Mouse (Mus musculus) embryonic facial prominence, embryonic 15.5 days (tissue): ENCODE data around the gene Serpina3m. TPM values are rescaled to one million over a fixed set of nuclear protein-coding genes. Genes with fewer than 3 reads are reported as not detected.
A peak's percentile ranks its signal among the peaks of the same experiment; 100 is the strongest.
"Not testable (repeated sequence)": the region's sequence is repeated elsewhere in the genome, so short reads cannot be mapped to it uniquely, and the experiment has no call there.

Experiments used
- ATAC-seq: fragments of 200-750 bp; cut with Nextera tagmentation; 2 replicates; pipeline ENCODE4 v1.8.0; 2017; ENCODE audit warnings: low read depth, moderate TSS enrichment; ENCODE audit not compliant: insufficient number of reproducible peaks, low FRiP score, low TSS enrichment
- H3K27ac ChIP-seq: fragments of 300-500 bp; sonication (generic); replicated peaks from 2 replicates; pipeline ENCODE4 v1.5.1; 2015; ENCODE audit warnings: mild to moderate bottlenecking, inconsistent platforms
- H3K27me3 ChIP-seq: fragments of 300-500 bp; sonication (generic); 2 replicates; pipeline ENCODE4 v1.6.1; 2015; ENCODE audit warnings: inconsistent platforms
- H3K36me3 ChIP-seq: fragments of 300-500 bp; sonication (generic); 2 replicates; pipeline ENCODE4 v1.6.1; 2015; ENCODE audit warnings: mild to moderate bottlenecking, inconsistent platforms
- H3K4me1 ChIP-seq: fragments of 300-500 bp; sonication (generic); 2 replicates; pipeline ENCODE4 v1.6.1; 2015; ENCODE audit warnings: inconsistent platforms
- H3K4me2 ChIP-seq: fragments of 300-500 bp; sonication (generic); replicated peaks from 2 replicates; pipeline ENCODE4 v1.6.1; 2015; ENCODE audit warnings: mild to moderate bottlenecking, inconsistent platforms
- H3K4me3 ChIP-seq: fragments of 300-500 bp; sonication (generic); replicated peaks from 2 replicates; pipeline ENCODE4 v1.5.1; 2015; ENCODE audit warnings: mild to moderate bottlenecking, inconsistent platforms
- H3K9ac ChIP-seq: fragments of 300-500 bp; sonication (generic); 2 replicates; pipeline ENCODE4 v1.6.1; 2015; ENCODE audit warnings: inconsistent platforms
- H3K9me3 ChIP-seq: fragments of 300-500 bp; sonication (generic); replicated peaks from 2 replicates; pipeline ENCODE4 v1.6.1; 2016; ENCODE audit warnings: inconsistent platforms
- WGBS: fragments of 180-500 bp; shearing (Covaris S2); methylation state at CpG from one replicate; pipeline ENCODE4 v1.1.7; 2015; 5-methylcytosine and 5-hydroxymethylcytosine counted together
- polyA plus RNA-seq: library from polyadenylated mRNA; unstranded; fragments of >200 nt; fragmentation: Nextera tagmentation; extraction: Ambion mirVana; gene quantifications from 2 replicates; pipeline ENCODE4 v1.2.1, GENCODE M21; 2015

The Serpina3m gene
- polyA plus RNA-seq, 1 experiment from 2014 or later: not detected

GRCm38 (mm10) chr12:104388477-104388876 is 50.2 kb downstream of the Serpina3m start:
- no peak overlapping the region for H3K9ac ChIP-seq
- no peaks in the 10 kb centered on the region for H3K27me3 ChIP-seq
- H3K27ac ChIP-seq: no peak overlapping the region
- H3K36me3 ChIP-seq: no peaks in the 10 kb centered on the region
- H3K4me1 ChIP-seq: no peaks in the 10 kb centered on the region
- no peak overlapping the region for H3K4me3 ChIP-seq
- H3K4me2 ChIP-seq: no peak overlapping the region
- no peaks in the 10 kb centered on the region for H3K9me3 ChIP-seq
- ATAC-seq: no peak

- not testable (repeated sequence) for ATAC-seq, H3K27ac ChIP-seq, H3K27me3 ChIP-seq, H3K9me3 ChIP-seq, H3K9ac ChIP-seq, H3K4me2 ChIP-seq, H3K4me1 ChIP-seq, H3K36me3 ChIP-seq, H3K4me3 ChIP-seq
- 62% methylated on average over 2 of the region's 2 CpGs for WGBS
These were observed 52.8 kb downstream of the Serpina3m start for GRCm38 (mm10) chr12:104391057-104391456.

GRCm38 (mm10) chr12:104403968-104404367 is 65.7 kb downstream of the Serpina3m start:
- H3K4me1 ChIP-seq: no peaks in the 10 kb centered on the region
- H3K27me3 ChIP-seq: no peaks in the 10 kb centered on the region
- no peak overlapping the region for H3K4me3 ChIP-seq
- no peaks in the 10 kb centered on the region for H3K36me3 ChIP-seq
- no peaks in the 10 kb centered on the region for H3K9me3 ChIP-seq
- H3K27ac ChIP-seq: no peak overlapping the region
- no peak overlapping the region for H3K9ac ChIP-seq
- 72% methylated on average over 5 of the region's 5 CpGs for WGBS
- no peak overlapping the region for H3K4me2 ChIP-seq
- no peak for ATAC-seq

GRCm38 (mm10) chr12:104406454-104406885 is 68.2 kb downstream of the Serpina3m start, which contains the start of gene Serpina3n:
TSS of gene Serpina3n (plus strand) at chr12:104406729.
- WGBS: 52% methylated on average over 4 of the region's 4 CpGs
- no peak for ATAC-seq
- Histone ChIP-seq H3K36me3 (no peaks in the 10 kb centered on the region), H3K9me3 (no peaks in the 10 kb centered on the region), H3K4me3 (no peak within 1 kb of the TSS), H3K9ac (no peak within 1 kb of the TSS), H3K27me3 (no peaks in the 10 kb centered on the region), H3K27ac (no peak within 1 kb of the TSS), H3K4me2 (no peak within 1 kb of the TSS), H3K4me1 (no peaks in the 10 kb centered on the region)

GRCm38 (mm10) chr12:104412507-104412906 is 74.2 kb downstream of the Serpina3m start:
- WGBS: 78% methylated on average over 6 of the region's 6 CpGs
- Histone ChIP-seq H3K4me3 (no peak overlapping the region), H3K36me3 (no peaks in the 10 kb centered on the region), H3K4me1 (peaks cover 8% of the 10 kb centered on the region; the same call in 1 of the 2 replicates), H3K9me3 (no peaks in the 10 kb centered on the region), H3K27ac (no peak overlapping the region), H3K9ac (no peak overlapping the region), H3K27me3 (no peaks in the 10 kb centered on the region), H3K4me2 (no peak overlapping the region)
- ATAC-seq: no peak

- Histone ChIP-seq H3K4me3 (no peak overlapping the region), H3K36me3 (no peaks in the 10 kb centered on the region), H3K27me3 (no peaks in the 10 kb centered on the region), H3K27ac (no peak overlapping the region), H3K4me1 (peaks cover 11% of the 10 kb centered on the region; the same call in 1 of the 2 replicates), H3K9me3 (no peaks in the 10 kb centered on the region), H3K9ac (no peak overlapping the region), H3K4me2 (no peak overlapping the region)
- no peak for ATAC-seq
- WGBS: 61% methylated on average over 2 of the region's 2 CpGs
These were observed 76.3 kb downstream of the Serpina3m start for GRCm38 (mm10) chr12:104414576-104414975.

- ATAC-seq: peak; percentile 73
- Histone ChIP-seq H3K36me3 (no peaks in the 10 kb centered on the region), H3K4me2 (no peak overlapping the region), H3K27ac (peak overlapping the region; percentile 39), H3K4me1 (peaks cover 11% of the 10 kb centered on the region; the same call in 1 of the 2 replicates), H3K9me3 (no peaks in the 10 kb centered on the region), H3K4me3 (no peak overlapping the region), H3K27me3 (no peaks in the 10 kb centered on the region), H3K9ac (no peak overlapping the region)
- 32% methylated on average over 6 of the region's 6 CpGs for WGBS
These were observed 77.5 kb downstream of the Serpina3m start for GRCm38 (mm10) chr12:104415625-104416315.

GRCm38 (mm10) chr12:104418340-104419135 is 80.3 kb downstream of the Serpina3m start:
- 14% methylated on average over 16 of the region's 17 CpGs for WGBS
- ATAC-seq: no peak

GRCm38 (mm10) chr12:104419136-104419462 is 80.8 kb downstream of the Serpina3m start:
- H3K27me3 ChIP-seq: no peaks in the 10 kb centered on the region
- H3K4me3 ChIP-seq: no peak overlapping the region
- no peaks in the 10 kb centered on the region for H3K36me3 ChIP-seq
- peaks cover 11% of the 10 kb centered on the region; the same call in 1 of the 2 replicates for H3K4me1 ChIP-seq
- no peak overlapping the region for H3K4me2 ChIP-seq
- H3K9ac ChIP-seq: no peak overlapping the region
- ATAC-seq: no peak
- 4% methylated on average over 2 of the region's 2 CpGs for WGBS
- H3K27ac ChIP-seq: no peak overlapping the region
- H3K9me3 ChIP-seq: no peaks in the 10 kb centered on the region

More at GRCm38 (mm10) chr12:104418340-104419135, 80.3 kb downstream of the Serpina3m start:
- H3K9ac ChIP-seq: no peak overlapping the region
- H3K36me3 ChIP-seq: no peaks in the 10 kb centered on the region
- peak overlapping the region; percentile 48 for H3K4me2 ChIP-seq
- no peaks in the 10 kb centered on the region for H3K9me3 ChIP-seq
- peaks cover 11% of the 10 kb centered on the region; the same call in 1 of the 2 replicates for H3K4me1 ChIP-seq
- H3K4me3 ChIP-seq: peak overlapping the region; percentile 21
- no peaks in the 10 kb centered on the region for H3K27me3 ChIP-seq
- no peak overlapping the region for H3K27ac ChIP-seq

- no peak overlapping the region for H3K27ac ChIP-seq
- no peak overlapping the region for H3K4me3 ChIP-seq
- no peak overlapping the region for H3K4me2 ChIP-seq
- no peaks in the 10 kb centered on the region; the same call in 1 of the 2 replicates for H3K27me3 ChIP-seq
- H3K9ac ChIP-seq: no peak overlapping the region
- no peaks in the 10 kb centered on the region for H3K9me3 ChIP-seq
- 69% methylated on average over 11 of the region's 11 CpGs for WGBS
- peaks cover 7% of the 10 kb centered on the region; the same call in 1 of the 2 replicates for H3K4me1 ChIP-seq
- H3K36me3 ChIP-seq: no peaks in the 10 kb centered on the region
- peak; percentile 83 for ATAC-seq
These were observed 84.5 kb downstream of the Serpina3m start for GRCm38 (mm10) chr12:104422615-104423392.

- Histone ChIP-seq H3K4me2 (no peak overlapping the region), H3K4me3 (no peak overlapping the region), H3K9ac (no peak overlapping the region), H3K9me3 (no peaks in the 10 kb centered on the region), H3K36me3 (no peaks in the 10 kb centered on the region), H3K27ac (no peak overlapping the region), H3K4me1 (0 out of 2 replicates have a peak, but pooled peaks cover 3% of the 10 kb centered on the region), H3K27me3 (no peaks in the 10 kb centered on the region; the same call in 1 of the 2 replicates)
- WGBS: 69% methylated on average over 3 of the region's 3 CpGs
- ATAC-seq: no peak
These were observed 87.3 kb downstream of the Serpina3m start for GRCm38 (mm10) chr12:104425591-104425990.
